Mouse (Mus musculus) mature B cell (primary cell): ENCODE results near the gene Ip6k1.

ENCODE experiments used
- in situ Hi-C: fragments of 300-500 bp; cut with MboI; formaldehyde crosslinking; loops from 2 replicates; pipeline ENCODE4 v1.14.3; 2019

Ip6k1 gene

DNA sequence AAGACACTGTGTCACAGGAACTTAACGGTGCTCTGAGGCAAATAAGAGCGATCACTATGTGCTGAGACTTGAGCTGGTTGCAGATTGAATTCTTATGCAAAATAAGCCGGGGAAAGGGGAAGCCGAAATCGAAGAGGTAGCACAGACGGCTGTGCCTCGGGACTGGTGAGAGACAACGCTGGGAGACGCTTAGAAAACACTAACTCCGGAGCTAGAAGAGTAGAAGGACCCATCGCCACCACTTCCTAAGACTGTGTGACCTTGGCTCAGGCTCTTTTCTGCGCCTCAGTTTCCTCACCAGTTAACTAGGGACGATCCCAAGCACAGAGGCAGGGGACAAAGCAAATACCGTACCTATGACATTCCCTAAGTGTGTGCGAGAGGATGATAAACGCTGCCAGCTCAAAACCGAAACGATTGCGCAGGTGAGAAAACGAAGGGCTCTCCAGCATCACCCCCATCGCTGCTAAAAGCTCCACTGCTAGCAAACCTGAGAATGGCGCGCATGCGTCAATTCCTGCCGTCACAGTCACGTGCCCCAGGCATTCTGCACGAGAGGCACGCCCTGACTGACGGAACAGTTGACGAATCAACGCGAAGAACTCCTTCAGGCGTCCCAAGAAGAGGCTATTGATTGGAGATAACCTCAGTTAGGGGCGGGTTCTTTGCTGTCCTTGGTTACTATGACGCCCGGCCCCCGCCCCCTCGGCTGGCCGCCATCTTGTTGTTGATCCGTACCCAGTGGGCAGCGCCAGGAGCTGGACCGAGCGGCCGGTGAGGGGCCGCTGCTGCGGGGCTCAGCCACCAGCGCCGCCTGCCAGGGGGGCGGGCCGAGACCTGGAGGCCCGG lies at the start of gene Ip6k1:
Gene Ip6k1 (plus strand): TSS at position 580 of the 849 bp plus-strand sequence.
- in situ Hi-C loops, result no loop called here

DNA sequence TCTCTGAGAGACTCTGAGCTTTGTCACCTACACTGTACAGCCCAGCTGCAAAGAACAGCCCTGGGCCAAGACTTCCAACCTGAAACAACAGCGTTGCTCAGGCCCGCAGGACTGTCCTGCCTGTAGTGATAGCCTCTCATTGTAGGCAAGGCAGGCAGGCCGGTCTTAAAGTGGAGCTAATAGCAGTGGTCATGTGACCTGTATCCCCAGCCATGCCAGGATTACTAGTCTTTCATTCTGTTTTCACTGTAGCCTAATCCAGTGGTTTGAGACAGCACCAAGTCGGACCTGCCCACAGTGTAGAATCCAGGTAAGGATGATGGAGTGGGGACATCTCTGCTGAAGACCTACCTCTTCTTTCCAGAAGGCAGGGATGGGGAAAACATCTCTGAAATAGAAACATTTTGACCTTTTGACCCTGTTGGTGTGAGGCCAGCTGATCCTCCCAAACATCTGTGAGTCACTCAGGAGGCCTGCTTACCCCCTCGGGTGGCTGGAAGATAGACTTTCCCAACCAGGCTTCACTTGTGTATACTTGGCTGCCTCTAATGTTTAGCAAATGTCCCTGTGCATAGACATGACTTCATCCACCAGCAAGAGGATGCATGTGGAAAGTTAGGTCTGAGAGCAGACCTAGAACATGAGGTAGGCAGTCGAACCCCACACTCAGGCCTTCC lies 46.5 kb upstream of the Ip6k1 start:
- in situ Hi-C loops, result no loop called here

DNA sequence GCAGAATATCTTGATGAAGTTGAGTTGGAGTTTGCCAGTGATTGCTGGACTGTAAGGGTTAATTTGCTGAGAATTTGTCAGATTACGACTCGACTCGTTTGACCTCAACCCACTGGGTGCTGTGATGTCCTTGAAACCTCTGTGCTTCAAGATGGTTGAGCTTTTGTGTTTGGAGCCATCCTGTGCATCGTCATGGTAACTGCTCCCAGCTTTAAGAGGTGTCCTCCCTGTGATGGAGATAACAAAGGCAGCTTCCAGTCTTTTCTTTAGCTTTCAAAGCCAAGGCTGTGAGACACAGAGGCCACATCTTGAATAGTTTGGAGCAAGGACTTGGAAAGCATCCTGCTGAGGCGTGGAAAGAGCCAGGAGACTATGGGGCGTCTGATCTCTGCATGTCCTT lies 45.2 kb upstream of the Ip6k1 start:
- in situ Hi-C loops, result no loop called here

GRCm38 (mm10) chr9:107959896-107960295 lies 42.4 kb upstream of the Ip6k1 start:
- in situ Hi-C loops, result no loop called here

GRCm38 (mm10) chr9:107960928-107961327 lies 41.4 kb upstream of the Ip6k1 start:
- in situ Hi-C loops, result no loop called here

DNA sequence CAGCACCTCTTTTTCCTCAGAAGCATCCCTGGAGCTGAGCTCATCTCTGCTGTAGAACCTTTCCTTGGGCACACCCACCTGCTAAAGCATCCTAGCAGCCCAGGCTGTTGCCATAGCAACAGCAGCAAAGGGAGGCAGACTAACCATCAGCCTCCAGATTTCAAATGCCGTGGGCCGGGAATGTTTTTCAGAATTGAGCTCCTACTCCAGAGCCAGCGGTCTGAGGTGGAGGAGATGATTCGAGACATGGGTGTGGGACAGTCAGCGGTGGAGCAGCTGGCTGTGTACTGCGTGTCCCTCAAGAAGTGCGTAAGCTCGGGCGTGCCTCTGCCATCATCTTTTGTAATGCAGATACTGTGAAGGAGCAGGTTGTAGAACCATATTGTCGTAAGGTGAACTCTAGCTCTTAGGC lies 40.9 kb upstream of the Ip6k1 start:
- in situ Hi-C loops, result no loop called here

DNA sequence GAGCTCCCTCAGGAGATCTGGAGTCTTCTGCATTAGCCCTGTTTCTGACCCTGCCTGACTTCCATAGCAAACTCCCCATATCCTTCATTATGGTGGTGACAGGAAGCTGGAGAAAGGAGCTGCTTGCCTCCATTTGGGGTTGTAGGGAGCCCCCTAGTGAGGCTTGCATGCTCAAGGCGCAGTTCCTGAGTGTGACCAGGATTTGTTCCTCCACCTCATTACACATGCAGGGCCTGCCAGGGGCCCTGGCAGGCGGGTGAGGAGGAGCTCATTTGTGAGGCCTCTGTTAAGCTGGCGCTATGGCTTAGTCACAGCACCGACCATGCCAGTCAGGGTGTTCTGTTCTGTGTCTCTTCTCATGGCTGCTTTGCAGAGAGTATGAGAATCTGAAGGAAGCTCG lies 40.4 kb upstream of the Ip6k1 start:
- in situ Hi-C loops, result no loop called here

- in situ Hi-C loops, result no loop called here
Measured at GRCm38 (mm10) chr9:107962916-107963315, 39.4 kb upstream of the Ip6k1 start.

GRCm38 (mm10) chr9:107963700-107964099 lies 38.6 kb upstream of the Ip6k1 start:
- in situ Hi-C loops, result no loop called here

DNA sequence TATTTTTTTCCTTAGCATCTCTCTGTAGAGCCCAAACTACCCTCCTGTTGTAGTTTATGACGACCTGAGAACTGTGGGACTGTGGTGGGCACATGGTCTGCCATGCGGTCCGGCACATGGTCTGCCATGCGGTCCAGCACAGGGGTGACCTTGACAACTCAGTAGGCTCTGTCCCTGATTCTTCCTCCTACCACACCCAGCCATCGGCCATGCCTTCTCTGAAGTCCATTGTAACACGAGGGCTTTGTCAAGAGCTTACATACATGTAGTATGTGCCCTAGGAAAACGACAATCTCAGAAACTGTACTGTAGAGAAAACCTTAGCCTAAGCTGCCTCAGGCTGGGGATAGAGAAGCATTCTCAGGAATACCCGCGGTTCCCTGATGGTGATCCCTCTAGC lies 37.6 kb upstream of the Ip6k1 start:
- in situ Hi-C loops, result no loop called here

DNA sequence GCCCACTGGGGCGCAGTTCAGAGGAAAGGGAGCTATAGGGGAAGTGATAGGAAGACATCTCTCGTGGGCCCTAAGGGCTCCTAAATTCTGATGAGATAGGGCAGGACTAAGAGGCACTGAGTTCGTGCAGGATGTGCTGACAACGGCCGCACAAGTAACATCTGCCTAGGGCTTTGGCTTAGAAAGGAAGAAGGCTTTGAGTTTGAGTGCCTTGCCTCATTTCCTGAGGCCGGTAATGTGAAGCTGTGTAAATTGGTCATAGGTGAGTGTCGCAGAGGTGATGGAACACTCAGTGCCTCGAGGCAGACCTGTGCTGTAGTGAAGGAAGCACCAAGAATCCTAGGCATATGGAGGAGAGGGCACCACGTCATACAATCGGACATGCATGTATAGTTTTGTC lies 35.6 kb upstream of the Ip6k1 start:
- in situ Hi-C loops, result no loop called here

DNA sequence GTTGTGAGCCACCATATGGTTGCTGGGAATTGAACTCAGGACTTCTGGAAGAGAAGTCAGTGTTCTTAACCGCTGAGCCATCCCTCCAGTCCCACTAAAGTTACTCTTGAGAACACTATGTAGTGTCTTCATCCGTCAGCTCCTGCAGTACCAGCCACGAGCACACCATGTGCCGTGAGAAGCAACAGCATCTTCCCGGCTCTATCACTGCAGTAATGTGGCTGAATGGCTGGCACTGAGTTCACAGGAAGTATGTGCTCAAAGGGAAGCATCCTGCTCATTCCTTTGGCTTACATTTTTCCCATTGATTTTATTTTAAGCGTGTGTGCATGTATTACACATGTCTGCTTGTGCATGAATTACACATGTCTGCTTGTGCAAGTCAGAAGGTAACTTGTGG lies 34.9 kb upstream of the Ip6k1 start:
- in situ Hi-C loops, result no loop called here

DNA sequence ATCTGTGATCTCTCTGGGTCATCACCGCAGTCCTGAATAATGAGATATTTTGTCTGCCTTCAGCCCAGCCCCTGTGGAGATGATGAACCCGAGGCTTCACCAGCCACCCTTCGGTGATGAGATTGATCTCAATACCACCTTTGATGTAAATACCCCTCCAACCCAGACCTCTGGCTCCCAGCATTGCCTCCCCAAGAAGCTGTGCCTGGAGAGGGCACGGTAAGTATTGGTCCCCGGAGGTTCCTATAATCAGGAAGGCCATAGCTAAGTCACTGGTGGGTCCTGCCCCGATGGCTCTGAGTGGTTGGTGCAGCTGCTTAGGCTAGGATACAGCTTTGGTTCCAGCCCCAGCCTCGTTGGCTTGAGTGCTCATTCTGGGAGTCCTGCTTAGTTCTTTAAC lies 33.8 kb upstream of the Ip6k1 start:
- in situ Hi-C loops, result no loop called here

DNA sequence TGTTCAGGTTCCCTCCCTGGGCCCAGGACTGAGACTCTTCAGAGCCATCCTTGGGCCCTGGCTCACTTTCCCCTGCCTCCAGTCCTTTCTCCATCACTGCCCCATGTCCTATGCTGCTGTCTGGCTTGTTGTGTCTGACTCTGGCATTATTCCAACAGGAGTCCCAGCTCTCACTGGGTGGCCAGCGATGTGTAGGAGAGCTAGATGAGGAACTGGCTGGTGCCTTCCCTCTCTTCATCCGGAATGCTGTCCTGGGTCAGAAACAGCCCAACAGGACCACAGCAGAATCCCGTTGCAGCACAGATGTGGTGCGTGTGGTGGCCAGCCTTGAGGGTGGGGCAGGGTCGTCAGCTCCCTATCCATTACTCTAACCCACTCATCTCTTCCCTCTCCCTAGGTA lies 32.0 kb upstream of the Ip6k1 start:
- in situ Hi-C loops, result no loop called here

DNA sequence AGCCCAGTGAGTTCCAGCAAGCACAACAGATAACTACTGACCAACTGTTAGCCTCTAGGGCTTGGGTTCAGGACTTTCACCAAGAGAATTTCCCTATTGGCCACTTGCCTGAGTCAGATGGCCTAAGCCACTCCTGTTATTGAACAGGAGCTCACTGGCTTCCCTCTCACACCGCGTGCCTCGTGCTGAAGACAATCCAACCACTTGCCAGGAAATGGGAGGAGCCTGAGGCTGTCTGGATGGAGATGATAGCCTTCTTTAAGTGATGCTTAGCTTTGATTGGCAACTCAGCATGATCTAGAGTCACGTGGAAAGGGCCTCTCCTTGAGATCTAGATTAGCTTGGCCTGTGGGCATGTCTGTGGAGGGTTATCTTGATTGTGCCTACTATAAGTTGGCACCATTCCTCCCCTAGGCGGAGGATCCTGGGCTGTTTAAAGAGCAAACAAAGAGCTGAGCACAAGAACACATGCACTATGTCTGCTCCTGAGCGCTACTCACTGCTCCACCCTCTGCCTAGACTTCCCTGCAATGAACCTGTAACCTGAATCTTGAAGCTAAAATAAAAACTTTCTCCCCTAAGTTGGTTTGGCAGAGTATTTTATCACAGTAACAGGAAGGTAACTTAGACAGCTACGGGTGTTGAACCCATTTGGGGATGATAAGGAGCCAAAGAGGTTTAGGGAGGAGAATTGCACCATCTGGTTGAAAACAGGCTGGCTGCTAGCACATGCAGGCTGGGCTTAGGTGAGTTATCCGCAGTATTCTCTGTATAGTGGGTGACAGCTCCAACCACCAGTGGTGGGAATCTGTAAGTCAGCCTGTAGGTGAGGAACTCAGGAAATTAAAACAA lies 30.4 kb upstream of the Ip6k1 start:
- in situ Hi-C loops, result no loop called here

DNA sequence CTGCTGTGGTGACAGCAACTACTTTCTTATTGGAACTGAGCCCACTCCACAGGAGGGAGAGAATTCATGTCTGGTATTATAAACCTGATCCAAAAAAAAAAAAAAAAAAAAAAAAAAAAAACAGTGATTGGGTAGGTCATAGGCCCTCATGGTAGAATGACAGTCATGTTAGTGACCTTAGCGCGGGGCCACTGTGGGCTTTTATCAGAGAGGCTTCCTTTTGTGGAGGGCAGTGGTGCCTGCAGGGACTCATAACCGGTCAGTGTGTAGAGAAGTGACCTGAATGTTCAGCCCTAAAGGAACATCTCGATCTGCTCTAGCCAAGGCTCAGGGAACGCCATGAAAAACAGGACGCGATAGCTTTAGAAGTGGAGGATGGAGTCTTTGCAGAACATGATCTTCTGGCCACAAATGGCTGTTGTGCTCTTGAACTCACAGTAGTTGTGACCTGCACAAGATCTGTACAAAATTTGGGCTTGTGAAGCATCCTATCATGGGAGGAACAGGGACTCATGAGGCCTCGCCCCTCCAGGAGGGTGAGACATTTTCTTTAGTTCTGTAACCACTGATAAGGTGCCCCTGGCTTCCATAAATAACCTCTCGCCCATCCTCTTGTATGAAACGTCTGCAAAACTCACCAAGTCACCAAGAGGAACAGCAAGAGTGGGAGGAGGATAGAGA lies 27.7 kb upstream of the Ip6k1 start:
- in situ Hi-C loops, result no loop called here

DNA sequence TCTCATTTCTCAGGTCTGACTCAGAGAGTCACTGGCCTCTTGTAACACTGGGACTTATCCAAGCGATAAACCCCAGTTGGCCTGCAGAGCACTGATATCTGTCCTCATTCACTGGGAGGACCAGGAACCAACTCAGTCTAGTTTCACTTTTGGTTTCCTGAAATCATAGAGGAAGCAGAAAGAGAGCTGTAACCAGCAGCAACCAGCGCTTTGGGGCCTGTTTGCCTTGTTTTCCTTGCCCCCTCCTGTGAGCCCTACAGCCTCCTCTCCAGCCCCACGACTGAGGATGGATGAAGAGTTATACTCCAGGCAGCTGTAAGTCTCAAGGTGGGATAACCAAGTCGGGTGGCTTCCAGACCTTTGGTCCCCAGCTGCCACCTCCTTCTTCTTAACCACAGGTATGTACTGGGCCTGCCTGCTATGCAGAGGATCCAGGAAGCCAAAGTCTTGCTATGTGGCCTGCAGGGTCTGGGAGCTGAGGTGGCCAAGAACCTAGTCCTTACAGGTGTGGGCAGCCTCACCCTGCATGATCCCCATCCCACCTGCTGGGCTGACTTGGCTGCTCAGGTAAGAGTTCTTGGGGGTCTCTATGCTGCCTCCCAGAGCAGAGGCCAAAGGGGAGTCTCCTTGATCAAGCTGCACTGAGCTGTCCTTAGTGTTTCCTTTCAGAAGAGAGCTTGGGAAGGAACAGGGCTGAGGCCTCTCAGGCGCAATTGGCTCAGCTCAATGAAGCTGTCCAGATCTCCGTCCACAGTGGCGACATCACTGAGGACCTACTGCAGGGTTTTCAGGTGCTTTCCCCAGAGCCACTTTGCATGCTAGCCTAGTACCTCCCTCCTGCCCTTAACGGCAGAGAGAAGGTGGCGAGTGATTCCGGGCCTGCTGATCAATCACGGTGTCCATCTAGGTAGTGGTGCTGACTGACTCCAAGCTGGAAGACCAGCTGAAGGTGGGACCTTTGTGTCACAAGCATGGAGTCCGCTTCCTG lies 26.6 kb upstream of the Ip6k1 start, which contains the start of gene Uba7:
Gene Uba7 (plus strand): TSS at position 107 of the 988 bp plus-strand sequence.
- in situ Hi-C loops, result no loop called here

DNA sequence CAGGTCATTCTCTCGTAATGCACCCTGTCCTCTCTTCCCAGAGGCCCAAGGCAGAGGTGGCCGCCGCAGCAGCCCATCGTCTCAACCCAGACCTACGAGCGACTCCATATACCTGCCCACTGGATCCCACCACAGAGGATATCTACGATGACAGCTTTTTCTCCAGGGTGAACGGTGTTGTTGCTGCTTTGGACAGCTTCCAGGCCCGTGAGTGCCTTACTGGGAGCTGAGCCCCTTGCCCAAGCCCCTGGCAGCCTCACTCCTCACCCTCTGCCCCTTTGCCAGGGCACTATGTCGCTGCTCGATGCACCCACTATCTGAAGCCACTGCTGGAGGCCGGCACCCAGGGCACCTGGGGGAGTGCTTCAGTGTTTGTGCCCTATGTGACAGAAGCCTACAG lies 23.5 kb upstream of the Ip6k1 start:
- in situ Hi-C loops, result no loop called here

GRCm38 (mm10) chr9:107981684-107982605 lies 20.4 kb upstream of the Ip6k1 start:
- in situ Hi-C loops, result no loop called here
